Mouse (Mus musculus) forebrain, embryonic 16.5 days (tissue): ENCODE measurements around the gene Rpl7l1. TPM values are rescaled to one million over a fixed set of nuclear protein-coding genes. Genes with fewer than 3 reads are reported as not detected.
"Not testable (repeated sequence)": the region's sequence is repeated elsewhere in the genome, so short reads cannot be mapped to it uniquely, and the experiment has no call there.

Experiments used
- ATAC-seq: fragments of 200-750 bp; cut with Nextera tagmentation; 2 replicates; pipeline ENCODE4 v1.8.0; 2017; ENCODE audit warnings: mild to moderate bottlenecking, moderate library complexity
- H3K27ac ChIP-seq: fragments of 300-500 bp; sonication (generic); 2 replicates; pipeline ENCODE4 v1.5.1; 2014; ENCODE audit warnings: low read length, control low read depth
- H3K27me3 ChIP-seq: fragments of 300-500 bp; sonication (generic); replicated peaks from 2 replicates; pipeline ENCODE4 v1.6.1; 2014; ENCODE audit warnings: low read length; ENCODE audit not compliant: control insufficient read depth, insufficient read depth
- H3K36me3 ChIP-seq: fragments of 300-500 bp; sonication (generic); 2 replicates; pipeline ENCODE4 v1.6.1; 2014; ENCODE audit not compliant: control insufficient read depth, insufficient read depth
- H3K4me1 ChIP-seq: fragments of 300-500 bp; sonication (generic); replicated peaks from 2 replicates; pipeline ENCODE4 v1.6.1; 2014; ENCODE audit warnings: low read length; ENCODE audit not compliant: control insufficient read depth, insufficient read depth
- H3K4me2 ChIP-seq: fragments of 300-500 bp; sonication (generic); 2 replicates; pipeline ENCODE4 v1.6.1; 2014; ENCODE audit warnings: mild to moderate bottlenecking, low read length, control low read depth
- H3K4me3 ChIP-seq: fragments of 300-500 bp; sonication (generic); replicated peaks from 2 replicates; pipeline ENCODE4 v1.5.1; 2014; ENCODE audit warnings: mild to moderate bottlenecking, low read length, control low read depth
- H3K9ac ChIP-seq: fragments of 300-500 bp; sonication (generic); replicated peaks from 2 replicates; pipeline ENCODE4 v1.6.1; 2014; ENCODE audit warnings: low read depth, low read length, control low read depth
- H3K9me3 ChIP-seq: fragments of 300-500 bp; sonication (generic); 2 replicates; pipeline ENCODE4 v1.6.1; 2016; ENCODE audit warnings: low read length; ENCODE audit not compliant: control insufficient read depth
- WGBS: fragments of 180-500 bp; shearing (Covaris S2); extraction: QIAGEN DNeasy Blood & Tissue Kit; methylation state at CpG from one replicate; pipeline ENCODE4 v1.1.7; 2014; 5-methylcytosine and 5-hydroxymethylcytosine counted together
- polyA plus RNA-seq: library from polyadenylated mRNA; unstranded; fragments of >200 nt; fragmentation: Nextera tagmentation; extraction: Ambion mirVana; gene quantifications from 2 replicates; pipeline ENCODE4 v1.2.1, GENCODE M21; 2015

Rpl7l1 gene
- polyA plus RNA-seq, 1 experiment from 2014 or later, result 107 TPM

DNA sequence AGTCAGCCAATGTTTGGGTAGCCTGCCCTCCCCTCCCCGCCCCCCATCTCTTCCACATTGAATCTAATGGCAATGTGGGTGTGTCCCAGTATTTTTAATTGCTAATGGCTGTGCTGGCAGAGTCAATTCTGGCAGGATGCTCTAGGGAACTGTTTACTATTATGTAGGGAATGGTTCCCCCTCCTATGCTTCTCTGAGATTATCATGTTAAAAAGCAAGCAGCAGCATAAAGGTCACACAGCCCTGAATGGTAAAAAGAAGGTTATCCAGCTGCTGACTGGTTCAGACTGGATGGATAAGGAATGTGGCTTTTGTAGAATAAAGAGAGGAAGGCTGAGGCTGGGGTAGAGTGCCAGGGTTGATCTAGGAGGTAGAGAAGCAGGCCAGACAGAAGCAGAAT lies 30.0 kb upstream of the Rpl7l1 start:
- H3K36me3 ChIP-seq, result peaks cover 22% of the 10 kb centered on the region; the same call in 1 of the 2 replicates

DNA sequence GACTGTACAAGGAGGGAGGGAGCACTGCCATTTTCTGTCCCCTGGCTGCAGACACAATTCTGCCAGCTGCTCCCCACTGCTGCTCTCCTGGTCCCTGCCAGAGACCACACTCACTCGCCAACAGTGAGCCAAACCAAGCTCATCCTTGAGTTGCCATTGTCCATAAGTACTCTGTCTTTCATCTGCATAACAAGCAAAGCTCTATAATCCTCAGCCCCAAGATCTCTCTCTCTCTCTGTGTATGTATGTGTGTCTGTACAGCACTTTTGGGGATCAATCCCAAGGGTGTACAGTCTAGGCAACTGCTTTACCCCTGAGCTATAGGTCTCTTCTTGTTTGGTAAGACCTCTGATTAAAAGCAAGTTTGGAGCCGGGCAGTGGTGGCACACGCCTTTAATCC lies 28.2 kb upstream of the Rpl7l1 start:
- 86% methylated on average over 3 of the region's 3 CpGs for WGBS
- Histone ChIP-seq H3K4me1 (no peaks in the 10 kb centered on the region), H3K4me3 (no peak overlapping the region), H3K4me2 (no peak overlapping the region), H3K9me3 (no peaks in the 10 kb centered on the region), H3K27me3 (no peaks in the 10 kb centered on the region), H3K27ac (no peak overlapping the region), H3K36me3 (peaks cover 25% of the 10 kb centered on the region; the same call in 1 of the 2 replicates), H3K9ac (no peak overlapping the region)
- ATAC-seq, result no peak

More for the DNA sequence above, 30.0 kb upstream of the Rpl7l1 start:
- Histone ChIP-seq H3K9ac (no peak overlapping the region), H3K27me3 (no peaks in the 10 kb centered on the region), H3K4me3 (no peak overlapping the region), H3K27ac (no peak overlapping the region), H3K4me1 (no peaks in the 10 kb centered on the region; the same call in 1 of the 2 replicates), H3K4me2 (no peak overlapping the region), H3K9me3 (no peaks in the 10 kb centered on the region)
- 73% methylated on average over 1 of the region's 1 CpGs for WGBS
- ATAC-seq, result no peak

DNA sequence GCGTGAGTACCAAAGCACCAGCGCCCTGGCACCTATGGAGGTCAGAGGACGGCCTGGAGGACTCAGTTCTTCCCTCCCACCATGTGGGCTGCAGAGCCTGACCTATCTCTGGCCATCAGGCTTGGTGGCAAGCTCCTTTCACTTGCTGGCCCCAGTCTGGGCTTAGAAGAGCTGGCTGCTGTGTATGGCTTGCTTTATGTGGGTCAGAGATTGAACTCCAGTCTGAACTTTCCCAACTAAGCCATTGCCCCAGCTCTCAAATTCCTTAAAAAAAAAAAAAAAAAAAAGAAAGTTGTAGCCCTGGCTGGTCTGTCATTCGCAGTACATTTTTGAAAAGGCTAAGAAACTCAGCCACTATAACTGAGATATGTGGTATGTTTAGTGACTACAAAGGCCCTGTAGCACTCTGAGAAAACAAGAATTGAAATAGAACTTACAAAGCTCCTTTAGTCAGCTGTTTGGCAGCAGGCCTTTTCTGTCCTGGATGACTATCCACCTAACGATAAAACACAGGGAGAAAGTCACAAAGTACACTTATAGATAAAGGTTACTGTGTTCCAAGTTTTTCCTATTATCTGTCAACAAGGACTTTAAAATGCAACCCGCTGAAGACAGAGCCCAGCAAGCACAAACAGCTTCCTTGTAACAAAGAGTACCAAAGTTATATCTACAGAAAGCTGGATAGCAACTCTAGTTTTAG lies 26.8 kb upstream of the Rpl7l1 start:
- Histone ChIP-seq H3K9ac (no peak overlapping the region), H3K4me3 (no peak overlapping the region), H3K27ac (no peak overlapping the region), H3K4me2 (no peak overlapping the region), H3K27me3 (no peaks in the 10 kb centered on the region), H3K9me3 (no peaks in the 10 kb centered on the region), H3K4me1 (no peaks in the 10 kb centered on the region), H3K36me3 (peaks cover 25% of the 10 kb centered on the region; the same call in 1 of the 2 replicates)
- 84% methylated on average over 6 of the region's 6 CpGs for WGBS
- ATAC-seq, result no peak

DNA sequence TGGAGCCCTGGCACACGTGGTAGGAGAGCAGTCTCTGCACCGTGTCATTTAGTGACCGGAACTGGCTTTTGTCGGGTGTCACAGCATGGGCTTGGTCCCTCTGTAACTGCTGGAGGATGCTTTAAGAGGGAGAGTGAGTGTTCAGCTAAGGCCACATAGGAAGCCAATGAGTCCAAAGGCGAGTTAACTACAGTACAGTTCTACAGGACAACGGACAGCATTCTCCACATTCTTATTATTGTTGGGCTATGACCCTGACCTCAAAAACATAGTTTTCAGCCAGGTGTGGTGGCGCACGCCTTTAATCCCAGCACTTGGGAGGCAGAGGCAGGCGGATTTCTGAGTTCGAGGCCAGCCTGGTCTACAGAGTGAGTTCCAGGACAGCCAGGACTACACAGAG lies 25.9 kb upstream of the Rpl7l1 start:
- Histone ChIP-seq H3K9me3 (no peaks in the 10 kb centered on the region), H3K27me3 (no peaks in the 10 kb centered on the region), H3K9ac (no peak overlapping the region), H3K36me3 (peaks cover 25% of the 10 kb centered on the region; the same call in 1 of the 2 replicates), H3K4me3 (no peak overlapping the region), H3K4me1 (no peaks in the 10 kb centered on the region), H3K27ac (no peak overlapping the region), H3K4me2 (no peak overlapping the region)
- ATAC-seq, result no peak
- WGBS, result 92% methylated on average over 10 of the region's 10 CpGs

DNA sequence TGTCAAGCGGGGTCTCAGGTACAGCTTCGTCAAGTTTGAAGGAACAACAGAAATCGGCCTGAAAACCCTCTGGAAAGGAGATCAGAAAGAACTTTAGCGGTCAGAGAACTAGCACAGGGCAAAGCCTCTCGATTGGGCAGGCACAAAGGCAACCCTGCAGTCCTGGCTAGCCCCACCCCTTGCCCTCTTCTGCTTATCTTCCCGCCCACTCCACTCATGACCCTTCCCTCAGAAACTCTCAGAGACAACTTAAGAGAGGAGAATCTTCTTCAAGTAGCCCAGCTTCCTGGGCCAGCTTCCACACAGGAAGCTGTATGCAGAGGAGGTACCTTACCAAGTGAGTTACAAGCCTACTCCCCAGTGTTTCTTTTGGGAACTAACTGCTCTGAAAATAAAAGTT lies 19.3 kb upstream of the Rpl7l1 start:
- H3K4me2 ChIP-seq, result no peak overlapping the region
- H3K36me3 ChIP-seq, result peaks cover 25% of the 10 kb centered on the region
- no peak for ATAC-seq
- H3K27me3 ChIP-seq, result no peaks in the 10 kb centered on the region
- H3K9ac ChIP-seq, result no peak overlapping the region
- no peak overlapping the region for H3K27ac ChIP-seq
- 87% methylated on average over 6 of the region's 6 CpGs for WGBS
- no peak overlapping the region for H3K4me3 ChIP-seq
- no peaks in the 10 kb centered on the region for H3K4me1 ChIP-seq
- H3K9me3 ChIP-seq, result no peaks in the 10 kb centered on the region

DNA sequence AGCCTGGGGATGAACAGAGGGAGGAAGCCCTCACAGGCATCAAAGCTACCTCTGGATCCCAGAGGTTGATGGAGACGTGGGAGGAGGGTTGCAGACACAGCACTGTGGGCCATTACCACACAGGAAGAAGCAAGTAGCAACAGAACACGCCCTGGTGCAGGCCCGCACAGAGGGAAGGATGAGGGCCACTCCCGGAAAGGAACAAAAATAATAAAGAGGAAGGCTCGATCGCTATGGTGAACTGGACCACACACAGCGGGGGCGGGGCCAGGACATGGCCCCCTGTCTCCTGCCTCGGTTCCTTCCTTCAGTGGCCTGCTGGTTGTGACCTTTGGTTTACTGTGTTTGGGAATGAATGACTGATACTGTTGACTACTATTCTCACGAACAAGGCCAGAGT lies 17.2 kb upstream of the Rpl7l1 start:
- Histone ChIP-seq H3K9ac (no peak overlapping the region), H3K27ac (no peak overlapping the region), H3K4me3 (no peak overlapping the region), H3K4me2 (no peak overlapping the region), H3K4me1 (no peaks in the 10 kb centered on the region), H3K36me3 (peaks cover 22% of the 10 kb centered on the region), H3K27me3 (no peaks in the 10 kb centered on the region), H3K9me3 (no peaks in the 10 kb centered on the region)
- no peak for ATAC-seq
- WGBS, result 85% methylated on average over 10 of the region's 10 CpGs

DNA sequence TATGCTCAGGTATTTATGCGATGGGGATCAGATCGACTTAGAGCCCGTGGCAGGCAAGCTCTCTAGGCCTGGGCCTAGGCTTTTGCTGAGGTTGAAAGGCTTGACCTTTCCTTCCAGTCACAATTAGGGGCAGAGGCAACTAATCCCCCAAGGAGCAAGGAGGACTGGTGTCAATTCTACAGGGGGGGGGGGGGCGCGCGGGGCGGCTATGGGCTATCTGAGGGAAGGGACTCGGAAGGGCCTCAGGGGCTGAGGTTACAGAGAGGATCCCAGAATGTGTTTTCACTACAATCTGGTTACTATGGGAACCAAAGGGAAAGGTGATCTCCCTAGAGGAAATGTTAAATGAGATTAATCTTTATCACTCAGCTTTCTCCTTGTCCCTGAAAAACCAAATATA lies 14.9 kb upstream of the Rpl7l1 start:
- H3K9me3 ChIP-seq, result no peaks in the 10 kb centered on the region
- H3K36me3 ChIP-seq, result peaks cover 22% of the 10 kb centered on the region
- H3K4me2 ChIP-seq, result no peak overlapping the region
- H3K9ac ChIP-seq, result no peak overlapping the region
- H3K4me1 ChIP-seq, result no peaks in the 10 kb centered on the region
- ATAC-seq, result no peak
- H3K27me3 ChIP-seq, result no peaks in the 10 kb centered on the region
- WGBS, result 39% methylated on average over 8 of the region's 8 CpGs
- no peak overlapping the region for H3K4me3 ChIP-seq
- H3K27ac ChIP-seq, result no peak overlapping the region

DNA sequence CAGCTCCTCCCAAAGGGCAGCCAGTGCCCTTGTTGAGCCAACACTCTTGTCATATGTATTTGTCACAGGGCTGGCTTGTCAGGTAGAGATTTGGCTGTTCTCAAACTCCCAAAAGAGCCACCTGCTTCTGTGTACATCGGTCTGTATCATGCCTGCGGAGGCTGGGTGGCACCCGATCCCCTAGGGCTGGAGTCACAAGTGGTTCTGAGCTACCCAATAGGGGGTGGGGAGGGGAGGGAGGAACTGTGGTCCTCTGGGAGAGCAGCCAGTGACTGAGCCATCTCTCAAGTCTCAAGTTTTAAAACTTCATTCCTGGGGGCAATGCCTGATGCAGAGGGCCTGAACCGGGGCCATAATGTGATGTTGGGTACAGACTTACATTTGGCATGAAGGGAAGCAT lies 14.3 kb upstream of the Rpl7l1 start:
- H3K27me3 ChIP-seq, result no peaks in the 10 kb centered on the region
- H3K4me3 ChIP-seq, result no peak overlapping the region
- no peak overlapping the region for H3K9ac ChIP-seq
- 90% methylated on average over 4 of the region's 4 CpGs for WGBS
- no peaks in the 10 kb centered on the region for H3K4me1 ChIP-seq
- no peak for ATAC-seq
- no peak overlapping the region for H3K4me2 ChIP-seq
- H3K9me3 ChIP-seq, result no peaks in the 10 kb centered on the region
- H3K36me3 ChIP-seq, result peaks cover 22% of the 10 kb centered on the region
- no peak overlapping the region for H3K27ac ChIP-seq

DNA sequence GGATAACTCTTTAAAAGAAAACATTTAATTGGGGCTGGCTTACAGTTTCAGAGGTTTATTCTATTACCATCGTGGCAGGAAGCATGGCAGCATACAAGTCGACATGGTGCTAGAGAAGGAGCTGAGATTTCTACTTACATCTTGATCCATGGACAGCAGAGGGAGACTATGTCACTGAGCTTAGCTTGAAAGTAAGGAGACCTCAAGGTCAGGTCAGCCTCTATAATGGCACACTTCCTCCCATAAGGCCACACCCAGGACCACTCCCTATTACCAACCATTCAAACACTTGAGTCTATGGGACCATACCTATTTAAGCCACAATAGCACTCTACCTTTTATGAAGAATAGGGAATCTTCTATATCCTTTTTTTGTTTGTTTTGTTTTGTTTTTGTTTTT lies 10.5 kb upstream of the Rpl7l1 start:
- H3K4me2 ChIP-seq, result no peak overlapping the region
- H3K9me3 ChIP-seq, result no peaks in the 10 kb centered on the region
- no peaks in the 10 kb centered on the region for H3K4me1 ChIP-seq
- no peak overlapping the region for H3K9ac ChIP-seq
- no peak for ATAC-seq
- H3K4me3 ChIP-seq, result no peak overlapping the region
- H3K27me3 ChIP-seq, result no peaks in the 10 kb centered on the region
- WGBS, result 93% methylated on average over 2 of the region's 2 CpGs
- H3K27ac ChIP-seq, result no peak overlapping the region
- no peaks in the 10 kb centered on the region for H3K36me3 ChIP-seq

DNA sequence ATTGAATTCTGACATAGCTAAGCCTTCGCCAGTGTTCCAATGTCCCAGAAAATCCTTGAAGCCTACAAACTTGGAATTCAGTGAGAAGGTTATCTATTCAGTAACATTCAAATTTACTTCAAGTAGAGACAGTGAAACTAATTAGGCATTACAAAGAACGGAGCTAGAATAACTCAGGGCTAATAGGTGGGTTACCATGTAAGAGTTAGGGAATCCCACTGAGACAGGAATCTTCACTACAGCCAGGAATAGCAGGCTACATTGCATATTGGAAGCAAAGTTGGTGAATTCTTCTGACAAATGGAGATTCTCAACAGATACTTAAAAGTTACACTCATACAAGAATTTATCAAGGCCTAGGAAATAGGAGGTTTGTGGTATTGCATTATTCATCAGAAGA lies 5.5 kb upstream of the Rpl7l1 start:
- 47% methylated on average over 2 of the region's 2 CpGs for WGBS
- H3K9ac ChIP-seq, ATAC-seq, H3K36me3 ChIP-seq, H3K9me3 ChIP-seq, H3K4me1 ChIP-seq, H3K27me3 ChIP-seq, H3K4me2 ChIP-seq, H3K4me3 ChIP-seq, H3K27ac ChIP-seq: not testable (repeated sequence)
